Mouse (Mus musculus) left cerebral cortex, adult 2 months (tissue): ENCODE results near the gene Reg4. TPM values are rescaled to one million over a fixed set of nuclear protein-coding genes. Genes with fewer than 3 reads are reported as not detected.
A peak's percentile ranks its signal among the peaks of the same experiment; 100 is the strongest.

Source experiments
- DNase-seq, 2 experiments: peaks; one replicate each; pipeline ENCODE4 v3.0.0; 2021 to 2022; ENCODE audit warnings: low spot score in 2 of 2, mixed read lengths in 1 of 2; ENCODE audit errors: extremely low spot score in 1 of 2
- H3K27ac ChIP-seq: fragments of 200-600 bp; 2 replicates; pipeline ENCODE4 v1.8.1; 2022
- H3K4me3 ChIP-seq: fragments of 200-600 bp; 2 replicates; pipeline ENCODE4 v1.8.1; 2022
- CTCF ChIP-seq: fragments of 200-600 bp; IDR thresholded peaks from 2 replicates; pipeline ENCODE4 v1.8.1; 2022; ENCODE audit warnings: antibody characterized with exemption, mild to moderate bottlenecking, moderate library complexity
- intact Hi-C: fragments of 180-260 bp; cut with DNase I; formaldehyde crosslinking; loops from one replicate; pipeline ENCODE4 v1.15.1; 2025
- total RNA-seq, 2 experiments: library from RNA; stranded (reverse); gene quantifications; 2 replicates each; pipeline ENCODE4 v1.2.3; 2021

Gene Reg4
- total RNA-seq, 2 experiments from 2014 or later: not detected

- Histone ChIP-seq H3K4me3 (no peak overlapping the region), H3K27ac (no peak overlapping the region)
- no peak for DNase-seq
- no peak; the same call in none of the 2 replicates for TF ChIP-seq CTCF
- intact Hi-C loops: no loop called here
Observed at GRCm38 (mm10) chr3:98242051-98242450, 20.1 kb downstream of the Reg4 start.

DNA sequence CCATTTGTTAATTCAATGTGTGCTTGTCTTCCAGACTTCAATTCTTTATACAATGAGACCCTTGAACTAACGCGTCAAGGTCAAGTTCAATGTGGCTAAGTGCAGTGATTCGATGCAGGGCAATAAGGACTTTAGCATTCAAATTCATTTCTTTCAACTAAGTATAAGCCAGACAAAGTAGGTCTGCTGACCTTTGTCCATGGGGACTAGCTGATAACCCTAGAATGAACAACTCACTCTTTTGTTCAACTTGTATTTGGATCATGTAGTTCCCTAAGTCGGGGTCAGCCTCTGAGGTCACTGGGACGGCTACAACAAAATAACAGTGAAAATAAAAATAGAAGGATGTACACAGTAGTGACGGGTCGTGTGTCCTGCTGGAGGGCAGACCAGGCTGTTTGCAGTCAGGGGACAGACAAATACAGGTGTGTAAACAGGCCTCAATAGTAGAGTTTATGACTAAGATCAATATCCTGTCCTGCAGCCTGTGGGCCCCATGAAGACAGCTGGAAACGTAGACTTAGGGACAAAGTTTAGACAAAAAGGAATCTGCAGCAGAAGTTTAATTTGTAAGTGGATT, 20.6 kb downstream of the Reg4 start:
- H3K4me3 ChIP-seq: no peak overlapping the region
- intact Hi-C loops: no loop called here
- no peak for TF ChIP-seq CTCF
- no peak overlapping the region for H3K27ac ChIP-seq
- no peak for DNase-seq

DNA sequence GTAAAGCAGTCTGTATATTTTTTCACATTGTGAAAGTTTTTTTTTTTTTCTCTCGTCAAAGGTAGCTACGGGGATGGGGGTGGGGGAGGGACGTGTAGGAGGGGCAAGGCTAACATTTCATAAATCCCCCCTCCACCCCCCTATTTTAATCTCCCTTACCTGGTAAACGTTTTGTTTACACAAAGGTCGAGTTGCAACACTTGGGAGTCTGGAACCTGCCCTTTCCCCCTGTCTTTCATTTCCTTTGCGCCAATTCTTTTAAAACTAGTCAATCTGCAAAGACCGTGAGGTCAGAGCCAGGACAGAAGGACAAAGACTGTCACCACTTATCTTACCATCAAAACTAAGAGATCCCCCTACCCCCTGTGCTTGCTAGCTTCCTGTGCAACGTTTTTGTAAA, 23.9 kb downstream of the Reg4 start:
- Histone ChIP-seq H3K27ac (no peak overlapping the region), H3K4me3 (no peak overlapping the region)
- TF ChIP-seq CTCF: no peak
- intact Hi-C loops: no loop called here
- no peak for DNase-seq

GRCm38 (mm10) chr3:98246985-98247751, 25.2 kb downstream of the Reg4 start:
- no peak for DNase-seq
- no peak for TF ChIP-seq CTCF
- no peak overlapping the region for H3K4me3 ChIP-seq
- intact Hi-C loops: no loop called here
- H3K27ac ChIP-seq: no peak overlapping the region

GRCm38 (mm10) chr3:98249378-98249777, 27.4 kb downstream of the Reg4 start:
- no peak overlapping the region for H3K4me3 ChIP-seq
- no peak for DNase-seq
- intact Hi-C loops: no loop called here
- H3K27ac ChIP-seq: no peak overlapping the region
- TF ChIP-seq CTCF: no peak

GRCm38 (mm10) chr3:98249833-98250448, 28.0 kb downstream of the Reg4 start:
- no peak overlapping the region for H3K4me3 ChIP-seq
- DNase-seq: no peak
- intact Hi-C loops: no loop called here
- H3K27ac ChIP-seq: no peak overlapping the region
- no peak for TF ChIP-seq CTCF

GRCm38 (mm10) chr3:98254059-98254458, 32.1 kb downstream of the Reg4 start:
- Histone ChIP-seq H3K4me3 (no peak overlapping the region), H3K27ac (no peak overlapping the region)
- TF ChIP-seq CTCF: no peak
- no peak for DNase-seq
- intact Hi-C loops: no loop called here

GRCm38 (mm10) chr3:98254656-98255583, 33.0 kb downstream of the Reg4 start:
- Histone ChIP-seq H3K27ac (no peak overlapping the region), H3K4me3 (no peak overlapping the region)
- intact Hi-C loops: no loop called here
- DNase-seq: no peak
- TF ChIP-seq CTCF: no peak

GRCm38 (mm10) chr3:98258723-98259122, 36.8 kb downstream of the Reg4 start:
- H3K27ac ChIP-seq: peak overlapping the region; percentile 24; the same call in 1 of the 2 replicates
- no peak for TF ChIP-seq CTCF
- intact Hi-C loops: no loop called here
- no peak for DNase-seq
- H3K4me3 ChIP-seq: no peak overlapping the region

- Histone ChIP-seq H3K4me3 (no peak overlapping the region), H3K27ac (peak overlapping the region; percentile 66)
- TF ChIP-seq CTCF: no peak
- intact Hi-C loops: no loop called here
- DNase-seq: peak; percentile 23 to 54
Observed at GRCm38 (mm10) chr3:98259271-98259751, 37.4 kb downstream of the Reg4 start.

- no peak overlapping the region for H3K27ac ChIP-seq
- H3K4me3 ChIP-seq: no peak overlapping the region
- no peak for DNase-seq
- no peak for TF ChIP-seq CTCF
- intact Hi-C loops: no loop called here
Observed at GRCm38 (mm10) chr3:98260534-98260933, 38.6 kb downstream of the Reg4 start.
